Mouse (Mus musculus): Measurements from ENCODE around the gene Scamp4.

The Scamp4 gene

GRCm38 (mm10) chr10:80602698-80603325, at the start of gene Scamp4, which contains the start of gene Adat3:
Scamp4 (plus strand) TSS chr10:80602872.
Adat3 (plus strand) TSS chr10:80602880.
- peak; percentile 98 for DNase-seq (ENCODE audit: low read depth, low spot score)

DNA sequence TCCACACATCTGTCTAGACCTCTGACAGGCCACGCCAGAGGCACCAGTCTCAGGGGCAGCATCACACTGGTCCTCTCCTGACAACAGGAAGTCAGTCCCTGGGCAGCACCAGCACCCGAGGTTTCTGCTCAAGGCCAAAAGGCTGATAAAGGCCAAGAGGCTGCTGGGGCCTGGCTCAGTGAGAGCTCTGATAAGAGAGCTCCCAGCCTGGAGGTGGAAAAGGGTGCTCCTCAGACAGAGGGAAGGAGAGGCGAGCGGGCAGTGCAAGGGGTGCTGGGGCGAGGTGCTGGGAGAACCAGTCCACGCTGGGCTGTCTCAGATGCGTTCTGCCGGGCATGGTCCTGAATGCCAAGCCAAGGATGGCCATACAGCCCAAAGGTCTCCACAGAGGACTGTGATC, 49.1 kb upstream of the Scamp4 start:
- no peak for DNase-seq (ENCODE audit: low read depth, low spot score)

GRCm38 (mm10) chr10:80553997-80554396, 48.7 kb upstream of the Scamp4 start:
- DNase-seq (ENCODE audit: low read depth, low spot score), result no peak

DNA sequence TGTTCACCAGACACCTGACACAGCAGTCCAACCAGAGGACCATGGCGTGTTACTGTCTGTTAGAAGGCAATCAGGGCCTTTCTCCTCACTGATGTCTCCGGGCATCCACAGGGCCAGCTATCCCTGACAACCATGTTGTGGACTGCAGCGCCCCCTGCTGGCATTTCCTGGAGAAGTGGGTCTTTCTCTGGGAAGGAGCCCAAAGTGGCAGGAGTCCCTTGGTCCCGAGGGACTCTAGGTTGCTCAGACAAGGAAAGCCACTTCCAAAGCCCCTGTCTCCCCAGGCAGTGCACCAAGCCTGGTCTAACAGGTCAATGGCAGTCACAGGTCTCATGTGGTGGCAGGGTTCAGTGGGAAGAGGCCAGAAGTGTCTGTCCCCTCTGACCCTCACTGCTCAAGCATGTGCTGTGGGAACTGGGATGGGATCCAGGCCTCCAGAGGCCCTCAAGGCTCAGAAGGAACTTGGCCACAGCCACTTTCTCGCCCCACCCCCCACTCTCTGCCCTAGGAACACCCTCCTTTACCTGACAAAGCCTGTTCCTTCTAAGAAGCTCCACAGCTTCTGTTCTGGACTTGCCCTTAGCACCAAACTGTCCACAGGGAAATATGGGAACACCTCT, 45.2 kb upstream of the Scamp4 start:
- DNase-seq (ENCODE audit: low read depth, low spot score), result peak; percentile 56

DNA sequence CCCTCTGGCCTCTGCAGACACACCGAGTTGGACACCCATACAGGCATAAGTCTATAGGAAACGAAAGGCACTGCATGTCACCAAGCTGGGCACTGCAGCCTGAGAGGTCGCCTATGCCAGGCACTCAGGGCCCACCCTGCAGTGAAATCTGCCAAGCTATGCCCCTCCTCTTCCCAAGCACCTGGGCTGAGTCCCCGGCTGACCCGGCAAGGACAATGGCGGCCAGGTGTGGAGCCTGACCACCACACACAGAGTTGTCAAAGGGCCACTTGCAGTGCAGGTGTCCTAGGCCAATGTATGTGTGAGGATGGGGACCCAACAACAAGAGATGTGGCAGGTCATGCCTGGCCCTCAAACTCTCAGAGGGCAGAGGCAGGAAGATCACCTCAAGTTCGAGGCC, 43.2 kb upstream of the Scamp4 start:
- DNase-seq (ENCODE audit: low read depth, low spot score), result no peak

DNA sequence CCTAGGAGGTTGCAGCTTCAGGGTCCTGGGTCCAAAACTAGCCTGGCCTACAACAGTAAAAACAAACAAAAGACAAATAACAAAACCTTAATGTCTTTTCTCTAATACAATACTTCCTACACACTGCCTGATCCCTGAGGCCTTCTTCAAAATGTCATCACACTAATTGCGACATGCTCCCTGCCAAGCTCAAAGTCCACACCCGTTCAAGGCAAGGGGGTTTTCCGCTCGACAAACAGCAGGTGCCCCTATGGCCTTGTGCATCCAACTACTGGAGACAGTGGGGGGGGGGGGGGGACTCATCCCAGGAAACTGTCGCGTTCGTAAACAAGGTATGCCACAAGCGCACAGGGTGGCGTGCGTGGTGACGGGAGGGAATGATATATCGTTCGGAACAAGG, 42.1 kb upstream of the Scamp4 start:
- DNase-seq (ENCODE audit: low read depth, low spot score), result no peak

- peak; percentile 98 for DNase-seq (ENCODE audit: low read depth, low spot score)
These were observed 41.3 kb upstream of the Scamp4 start, which contains the start of gene Rexo1 for GRCm38 (mm10) chr10:80561116-80561944. Rexo1 (minus strand) TSS chr10:80561560.

- peak; percentile 83 for DNase-seq (ENCODE audit: low read depth, low spot score)
These were observed 36.1 kb upstream of the Scamp4 start for GRCm38 (mm10) chr10:80566375-80567092.

GRCm38 (mm10) chr10:80568876-80569275, 33.8 kb upstream of the Scamp4 start:
- DNase-seq (ENCODE audit: low read depth, low spot score), result no peak

- DNase-seq (ENCODE audit: low read depth, low spot score), result peak; percentile 91
These were observed 33.0 kb upstream of the Scamp4 start for GRCm38 (mm10) chr10:80569664-80570066.

DNA sequence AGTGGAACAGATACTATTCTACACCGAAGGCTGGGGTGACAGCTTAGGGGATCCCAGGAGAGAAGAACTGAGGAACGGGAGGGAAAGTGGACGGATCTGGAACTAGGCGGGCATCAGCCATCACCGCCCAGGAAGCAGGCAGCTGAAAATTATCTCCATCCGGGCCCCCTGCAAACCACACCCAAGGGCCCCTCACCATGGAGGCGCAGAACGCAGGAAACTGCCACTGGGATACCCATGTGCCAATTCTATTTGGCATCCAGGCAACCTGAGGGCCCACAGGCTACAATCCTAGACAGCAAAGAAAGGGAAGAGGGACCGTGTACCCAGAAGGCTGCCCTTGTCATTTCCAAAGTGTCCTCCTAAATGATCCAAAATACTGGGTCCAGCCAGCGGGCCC, 32.3 kb upstream of the Scamp4 start:
- peak; percentile 52 for DNase-seq (ENCODE audit: low read depth, low spot score)

DNA sequence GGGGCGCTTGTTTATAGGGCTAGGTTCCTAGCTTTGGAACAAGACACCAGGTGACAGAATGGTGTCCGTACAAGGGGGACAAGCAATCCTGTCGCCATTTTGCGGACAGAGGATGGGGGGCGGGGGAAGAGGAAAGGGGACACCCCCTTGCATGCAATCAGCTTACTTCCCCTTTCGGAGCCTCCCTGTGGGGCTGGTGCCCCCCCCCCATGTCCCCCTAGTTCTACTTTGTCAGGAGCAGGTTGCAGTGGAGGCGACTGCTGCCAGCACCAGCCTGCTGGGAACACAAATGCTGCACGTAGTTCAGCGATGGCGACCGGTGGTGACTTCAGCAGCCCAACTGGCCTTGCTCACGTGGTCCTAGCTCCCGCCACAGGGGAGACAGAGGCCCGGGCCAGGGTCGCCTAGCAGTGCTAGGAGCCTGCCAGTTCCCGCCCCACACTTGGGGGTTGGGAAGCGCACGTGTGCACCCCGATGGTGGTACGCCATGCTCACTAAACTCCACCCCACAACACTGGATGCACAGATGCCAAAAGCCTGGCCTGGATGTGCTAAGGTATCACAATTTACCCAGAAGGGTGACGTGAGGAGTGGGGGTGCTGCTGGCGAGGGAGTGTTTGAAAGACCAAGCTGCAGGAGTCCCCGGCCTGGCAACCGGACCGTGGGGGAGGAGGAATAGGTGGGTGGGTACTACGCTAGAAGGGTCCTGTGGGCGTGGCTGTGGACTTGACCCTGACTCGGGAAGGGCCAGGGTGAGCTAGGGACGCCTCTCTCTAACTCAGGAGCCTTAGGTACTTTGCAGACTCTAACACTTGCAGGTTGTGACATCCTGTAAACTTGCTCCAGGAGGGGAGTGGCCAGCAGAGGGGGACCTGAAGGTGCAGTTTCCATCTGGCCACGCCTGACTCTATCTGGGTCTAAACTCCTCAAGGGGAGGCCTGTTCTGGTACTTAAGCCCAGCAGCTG, 31.5 kb upstream of the Scamp4 start:
- DNase-seq (ENCODE audit: low read depth, low spot score), result peak; percentile 86

DNA sequence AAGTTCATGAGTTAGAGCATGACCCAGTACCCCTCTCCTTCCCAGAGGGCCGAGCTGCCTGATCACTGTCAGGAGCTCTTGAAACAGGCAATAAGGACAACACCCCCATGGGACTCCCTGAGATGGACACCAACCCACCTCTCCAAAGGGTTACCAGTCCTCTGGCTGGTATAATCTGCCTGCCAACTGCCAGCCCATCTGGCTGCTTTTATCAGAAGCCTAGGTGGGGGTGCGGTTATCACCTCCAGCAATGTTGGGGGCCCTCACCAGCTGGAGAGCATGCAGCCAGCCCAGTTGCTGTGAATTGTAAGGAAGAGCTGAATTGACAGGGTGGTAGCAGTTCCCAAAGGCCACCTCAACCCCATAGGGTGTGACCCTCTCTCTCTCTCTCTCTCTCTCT, 30.2 kb upstream of the Scamp4 start:
- DNase-seq (ENCODE audit: low read depth, low spot score), result no peak

DNA sequence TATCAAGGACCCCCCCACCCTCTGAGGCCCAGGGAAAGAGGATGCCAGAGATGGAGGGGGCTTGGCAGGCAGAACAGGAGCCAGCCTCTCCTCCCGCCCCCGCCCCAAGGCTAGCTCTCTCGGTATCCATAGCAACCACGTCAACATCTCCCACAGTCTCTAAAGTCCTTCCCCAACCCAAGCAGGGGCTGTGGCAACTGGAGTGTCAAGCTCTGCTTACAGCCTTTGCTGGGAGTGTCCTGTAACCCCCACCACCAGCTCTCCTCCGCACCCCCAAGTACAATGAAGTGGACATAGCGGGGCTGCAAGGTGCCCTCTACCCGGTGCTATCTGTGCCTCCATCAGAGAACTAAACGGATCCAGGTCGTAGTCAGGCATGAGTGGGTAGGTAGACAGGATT, 28.7 kb upstream of the Scamp4 start:
- no peak for DNase-seq (ENCODE audit: low read depth, low spot score)

DNA sequence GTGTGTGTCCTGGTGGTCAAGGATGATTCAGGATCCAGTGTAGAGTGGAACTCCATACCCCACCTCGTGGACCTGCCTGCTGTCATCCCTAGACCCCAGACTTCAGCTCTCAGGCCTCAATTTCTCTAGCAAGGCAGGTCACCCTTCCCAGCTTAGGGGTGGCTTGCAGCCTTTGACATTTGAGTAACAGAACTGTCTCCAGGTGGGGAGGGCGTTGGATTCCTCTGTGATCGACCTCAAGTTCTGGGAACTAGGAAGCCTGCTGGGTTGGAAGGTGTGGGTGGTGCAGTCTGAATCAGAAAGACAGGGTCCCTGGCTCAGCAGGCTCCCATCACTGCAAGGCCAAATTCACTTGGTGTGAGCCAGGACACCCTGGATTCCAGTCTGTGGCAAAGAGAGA, 27.8 kb upstream of the Scamp4 start:
- DNase-seq (ENCODE audit: low read depth, low spot score), result no peak

- DNase-seq (ENCODE audit: low read depth, low spot score), result no peak
These were observed 26.7 kb upstream of the Scamp4 start for GRCm38 (mm10) chr10:80575925-80576324.

GRCm38 (mm10) chr10:80576351-80577194, 26.1 kb upstream of the Scamp4 start:
- peak; percentile 83 for DNase-seq (ENCODE audit: low read depth, low spot score)

- DNase-seq (ENCODE audit: low read depth, low spot score), result peak; percentile 99
These were observed 25.2 kb upstream of the Scamp4 start, which contains the start of gene Klf16 for GRCm38 (mm10) chr10:80577195-80578130. Klf16 (minus strand) TSS chr10:80577321.
